Mouse (Mus musculus): Measurements from ENCODE around the gene Slc23a2.

DNA sequence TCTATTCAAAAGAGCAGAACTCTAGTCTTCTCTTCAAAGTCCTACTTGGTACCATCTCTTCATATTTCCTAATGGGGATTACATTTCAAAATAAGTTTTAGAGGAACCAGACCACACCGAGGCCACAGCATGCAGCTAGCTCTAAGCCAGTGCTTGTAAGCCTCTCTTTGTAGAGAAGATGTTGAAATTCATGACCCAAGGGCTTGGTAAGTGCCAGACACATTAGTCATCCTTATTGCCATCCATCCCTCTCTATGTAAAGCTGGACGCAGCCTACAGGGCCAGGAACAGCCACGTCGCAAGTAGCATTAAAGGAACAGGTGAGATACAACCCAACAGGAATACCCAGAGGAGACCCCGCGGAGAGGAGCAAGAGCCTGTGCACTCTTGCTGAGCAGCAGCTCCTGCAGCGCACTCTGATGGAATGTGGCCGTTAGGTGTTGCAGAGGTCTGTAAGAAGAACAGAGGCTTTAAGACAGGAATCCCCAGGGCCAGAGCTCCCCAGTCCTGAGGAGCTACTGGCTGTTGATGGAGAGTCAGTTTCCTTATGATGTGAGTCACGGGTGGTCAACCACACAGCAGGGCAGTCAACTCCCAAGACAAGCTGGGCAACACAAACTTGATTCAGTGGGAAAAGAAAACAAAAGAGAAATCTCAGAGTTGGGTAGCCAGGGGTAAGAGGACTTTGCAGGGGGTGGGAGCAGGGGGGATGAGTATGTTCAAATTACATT lies 45.8 kb downstream of the Slc23a2 start:
- TF ChIP-seq CTCF (conservative IDR thresholded peaks at IDR 0.05; ENCODE audit: low read length) = no peak
- no peak for TF ChIP-seq NANOG (IDR thresholded peaks at IDR 0.05; ENCODE audit: borderline replicate concordance, low read length)

Measured in E14TG2a.4 (cell line).